Mouse (Mus musculus) cerebellum, adult 2 months (tissue): ENCODE results near the gene Pias1. TPM values are rescaled to one million over a fixed set of nuclear protein-coding genes. Genes with fewer than 3 reads are reported as not detected.
"Not testable (repeated sequence)": the region's sequence is repeated elsewhere in the genome, so short reads cannot be mapped to it uniquely, and the experiment has no call there.

Experiments
- DNase-seq, 2 experiments: peaks; one replicate each; pipeline ENCODE4 v3.0.0; 2021
- H3K27ac ChIP-seq: fragments of 200-500 bp; 2 replicates; pipeline ENCODE4 v1.5.1; 2012; ENCODE audit warnings: low read length, control low read depth, inconsistent platforms; ENCODE audit not compliant: insufficient read depth
- H3K27me3 ChIP-seq: fragments of 200-500 bp; 2 replicates; pipeline ENCODE4 v1.6.1; 2012; ENCODE audit warnings: inconsistent platforms, mild to moderate bottlenecking, low read length, moderate library complexity; ENCODE audit not compliant: control insufficient read depth, insufficient read depth
- H3K4me1 ChIP-seq: fragments of 200-500 bp; 2 replicates; pipeline ENCODE4 v1.6.1; 2011; ENCODE audit warnings: low read length; ENCODE audit not compliant: control insufficient read depth, insufficient read depth
- H3K4me3 ChIP-seq: fragments of 200-500 bp; replicated peaks from 2 replicates; pipeline ENCODE3; 2011; ENCODE audit warnings: mild to moderate bottlenecking, low read depth, low read length, control low read depth; ENCODE audit not compliant: insufficient read depth
- CTCF ChIP-seq: fragments of 200-500 bp; IDR thresholded peaks from 2 replicates; pipeline ENCODE4 v1.5.1; 2011; ENCODE audit warnings: low read depth, mild to moderate bottlenecking, control low read depth, low read length, moderate library complexity, borderline replicate concordance; ENCODE audit not compliant: insufficient read depth
- POLR2A ChIP-seq: fragments of 200-500 bp; IDR thresholded peaks from 2 replicates; pipeline ENCODE4 v1.6.1; 2011; ENCODE audit warnings: low read length, control low read depth, borderline replicate concordance; ENCODE audit not compliant: insufficient read depth
- WGBS: fragments of 180-500 bp; shearing (Covaris S2); methylation state at CpG from one replicate; pipeline ENCODE4 v1.1.7; 2018; 5-methylcytosine and 5-hydroxymethylcytosine counted together
- polyA plus RNA-seq: library from polyadenylated mRNA; depleted of rRNA; stranded (reverse); fragments of >200 nt; gene quantifications from 2 replicates; pipeline ENCODE4 v1.2.3, GENCODE M21; 2012

The Pias1 gene
- polyA plus RNA-seq, 1 experiment: 26.8 TPM

DNA sequence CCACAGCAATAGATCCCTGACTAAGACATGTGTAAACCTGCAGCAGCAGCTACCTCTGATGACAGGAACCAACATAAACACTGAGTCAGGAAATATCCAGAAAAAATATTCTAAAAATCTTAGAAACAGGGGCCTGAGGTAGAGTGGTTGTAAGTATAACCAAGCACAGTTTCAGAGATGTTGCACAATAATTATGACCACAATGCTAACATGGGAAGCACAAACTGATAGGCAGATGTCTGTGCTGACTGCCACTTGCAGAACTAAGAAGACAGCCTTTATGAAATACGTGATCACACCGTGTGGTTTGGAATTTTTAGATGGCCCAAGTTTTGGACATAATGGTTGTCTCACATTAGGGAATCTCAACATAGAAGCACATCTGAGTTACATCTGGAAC, 83.9 kb downstream of the Pias1 start:
- Histone ChIP-seq H3K27me3 (no peaks in the 10 kb centered on the region), H3K4me1 (no peaks in the 10 kb centered on the region), H3K27ac (no peak overlapping the region), H3K4me3 (no peak overlapping the region)
- 97% methylated on average over 2 of the region's 2 CpGs for whole genome bisulfite sequencing
- TF ChIP-seq POLR2A (no peak), CTCF (no peak)
- no peak for DNase-seq

DNA sequence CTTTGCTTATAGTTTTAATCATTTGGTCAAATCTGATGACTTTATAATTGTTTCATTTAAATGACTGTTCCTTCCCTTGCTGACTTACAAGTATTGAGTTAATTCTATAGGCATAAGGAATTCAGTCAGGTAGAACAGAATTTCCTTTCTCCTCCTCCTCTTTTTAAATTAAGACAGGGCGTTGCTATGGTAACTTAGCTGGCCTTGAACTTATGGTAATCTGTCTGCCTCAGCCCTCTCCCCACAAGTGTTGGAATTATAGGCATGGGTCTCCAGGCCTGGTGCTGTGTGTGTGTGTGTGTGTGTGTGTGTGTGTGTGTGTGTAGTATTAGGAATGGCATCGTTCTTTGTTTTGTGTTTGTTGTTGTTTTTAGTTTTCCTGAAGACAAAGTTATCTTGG, 86.0 kb downstream of the Pias1 start:
- WGBS: 94% methylated on average over 2 of the region's 2 CpGs
- TF ChIP-seq POLR2A (no peak), CTCF (no peak)
- H3K27ac ChIP-seq: no peak overlapping the region
- H3K4me1 ChIP-seq: no peaks in the 10 kb centered on the region
- DNase-seq: no peak
- no peak overlapping the region for H3K4me3 ChIP-seq
- no peaks in the 10 kb centered on the region for H3K27me3 ChIP-seq

DNA sequence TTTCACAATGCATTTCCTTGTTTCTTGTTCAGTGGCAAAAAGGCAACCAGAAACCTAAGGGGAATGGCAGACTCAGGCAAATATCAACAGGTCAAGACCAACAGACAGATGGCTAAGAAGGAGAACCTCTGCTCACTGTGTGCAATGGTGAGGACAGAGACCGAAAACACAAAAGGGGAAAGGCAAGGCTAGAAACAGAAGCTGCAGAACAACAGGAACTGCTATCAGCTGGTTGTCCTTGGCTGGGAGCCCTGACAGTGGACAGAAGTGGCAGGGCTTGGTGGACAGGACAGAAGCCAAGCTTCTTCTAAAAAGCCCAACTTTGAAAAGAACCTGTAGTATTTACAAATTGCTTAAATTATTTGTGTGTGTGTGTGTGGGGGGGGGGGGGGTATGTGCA, 93.2 kb downstream of the Pias1 start:
- WGBS: 19% methylated on average over 1 of the region's 1 CpGs
- peak in 1 of 2 experiments; percentile 17 for DNase-seq
- Histone ChIP-seq H3K4me1 (no peaks in the 10 kb centered on the region), H3K27ac (no peak overlapping the region), H3K27me3 (no peaks in the 10 kb centered on the region), H3K4me3 (no peak overlapping the region)
- TF ChIP-seq POLR2A: no peak
- TF ChIP-seq CTCF: no peak

DNA sequence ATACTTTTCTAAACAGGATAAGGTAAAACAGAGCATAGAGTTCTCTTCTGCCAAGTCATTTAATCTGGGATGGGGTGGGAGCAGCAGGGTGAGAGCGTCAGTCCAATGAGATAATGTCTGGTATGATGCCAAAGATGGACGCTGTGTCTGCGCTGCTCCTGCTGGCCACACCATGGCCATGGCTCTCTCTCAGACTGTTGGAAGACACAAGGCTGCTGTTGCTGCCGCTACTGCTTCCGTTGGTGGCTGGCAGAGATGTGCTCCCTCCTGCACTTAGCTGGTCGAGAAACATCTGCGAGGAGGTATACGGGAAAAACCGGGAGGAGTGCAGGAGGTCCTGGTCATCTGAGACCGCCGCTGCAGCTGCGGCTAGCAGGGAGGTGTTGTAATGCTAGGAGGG, 105.9 kb downstream of the Pias1 start:
- 40% methylated on average over 12 of the region's 12 CpGs for WGBS
- H3K27me3 ChIP-seq: no peaks in the 10 kb centered on the region
- H3K27ac ChIP-seq: no peak overlapping the region
- no peak overlapping the region for H3K4me3 ChIP-seq
- no peaks in the 10 kb centered on the region; the same call in 1 of the 2 replicates for H3K4me1 ChIP-seq
- TF ChIP-seq POLR2A (no peak), CTCF (no peak)
- peak; percentile 35 to 62 for DNase-seq

DNA sequence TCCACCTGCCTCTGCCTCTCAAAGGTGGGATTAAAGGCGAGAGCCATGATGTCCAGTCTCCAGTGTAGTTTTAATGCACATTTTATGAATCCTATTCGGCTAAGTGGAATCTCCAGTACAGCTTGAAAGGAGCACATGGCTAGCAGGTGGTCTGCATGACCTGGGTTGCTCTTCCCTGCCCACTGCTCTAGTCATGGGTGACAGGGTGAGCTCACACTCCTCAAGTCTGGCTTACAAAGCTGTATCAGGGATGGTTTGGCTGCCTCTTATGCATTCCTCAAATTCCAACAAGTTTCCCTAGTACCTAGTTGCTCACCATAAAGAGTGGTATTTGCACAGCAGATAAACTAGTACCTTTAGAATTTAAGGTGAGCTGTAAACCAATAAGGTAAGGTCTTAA, 109.9 kb downstream of the Pias1 start:
- no peaks in the 10 kb centered on the region; the same call in 1 of the 2 replicates for H3K4me1 ChIP-seq
- WGBS: 82% methylated on average over 2 of the region's 2 CpGs
- no peaks in the 10 kb centered on the region for H3K27me3 ChIP-seq
- no peak for DNase-seq
- no peak overlapping the region for H3K4me3 ChIP-seq
- H3K27ac ChIP-seq: no peak overlapping the region
- TF ChIP-seq CTCF (no peak), POLR2A (no peak)

DNA sequence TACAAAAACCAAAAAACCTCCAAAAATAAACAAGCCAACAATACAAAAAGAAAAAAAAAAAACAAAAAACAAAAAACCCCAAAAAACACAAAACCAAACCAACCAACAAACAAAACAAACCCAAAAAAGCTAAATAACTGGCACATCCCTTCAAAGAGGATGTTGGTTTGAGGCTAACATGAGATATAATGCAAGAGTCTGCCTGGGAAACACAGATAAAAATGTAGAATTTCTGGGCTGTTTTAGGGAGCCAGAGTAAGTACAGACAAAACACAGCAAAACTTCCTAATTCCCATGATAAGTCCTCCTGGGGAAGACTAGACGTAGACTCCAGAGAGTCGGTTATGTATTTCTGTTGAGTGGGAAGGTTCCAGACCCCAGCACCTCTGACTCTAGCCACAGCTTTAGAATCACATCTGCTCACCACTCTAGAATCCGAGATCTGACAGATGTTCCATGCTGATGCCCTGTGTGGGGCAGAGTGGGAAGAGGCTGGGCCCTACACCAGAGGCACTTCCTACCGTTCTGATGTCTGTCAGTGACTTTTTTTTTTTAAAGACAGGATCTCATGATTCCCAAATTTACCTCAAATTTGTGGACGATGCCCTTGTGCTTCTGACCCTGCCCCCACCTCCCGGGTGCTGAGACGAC, 110.6 kb downstream of the Pias1 start:
- no peak for DNase-seq
- TF ChIP-seq CTCF: no peak
- TF ChIP-seq POLR2A: no peak
- WGBS: 74% methylated on average over 7 of the region's 7 CpGs
- Histone ChIP-seq H3K27ac (no peak overlapping the region), H3K4me3 (no peak overlapping the region), H3K27me3 (no peaks in the 10 kb centered on the region), H3K4me1 (no peaks in the 10 kb centered on the region; the same call in 1 of the 2 replicates)

DNA sequence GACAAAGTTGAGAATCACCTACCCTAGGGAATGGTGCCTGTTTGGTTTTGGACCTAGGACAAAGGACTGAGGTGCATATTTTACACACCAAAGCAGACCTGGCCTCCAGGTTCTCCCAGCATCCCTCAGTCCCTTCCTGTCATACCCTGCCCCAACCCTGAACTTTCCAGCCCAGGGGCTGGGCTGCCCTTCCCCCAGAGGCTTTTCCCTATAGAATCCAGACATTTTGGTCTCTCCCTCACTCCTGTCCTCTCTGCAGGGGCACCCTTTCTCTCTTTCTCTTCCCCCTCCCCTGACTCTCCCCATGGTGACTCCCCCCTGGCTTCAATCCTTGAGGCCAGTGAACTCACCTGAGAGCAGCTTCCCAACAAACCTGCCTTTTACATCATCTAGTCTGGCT, 117.0 kb downstream of the Pias1 start:
- TF ChIP-seq CTCF: no peak
- no peak for TF ChIP-seq POLR2A
- no peak overlapping the region for H3K4me3 ChIP-seq
- no peak overlapping the region for H3K27ac ChIP-seq
- no peaks in the 10 kb centered on the region for H3K4me1 ChIP-seq
- no peaks in the 10 kb centered on the region for H3K27me3 ChIP-seq
- DNase-seq: no peak

DNA sequence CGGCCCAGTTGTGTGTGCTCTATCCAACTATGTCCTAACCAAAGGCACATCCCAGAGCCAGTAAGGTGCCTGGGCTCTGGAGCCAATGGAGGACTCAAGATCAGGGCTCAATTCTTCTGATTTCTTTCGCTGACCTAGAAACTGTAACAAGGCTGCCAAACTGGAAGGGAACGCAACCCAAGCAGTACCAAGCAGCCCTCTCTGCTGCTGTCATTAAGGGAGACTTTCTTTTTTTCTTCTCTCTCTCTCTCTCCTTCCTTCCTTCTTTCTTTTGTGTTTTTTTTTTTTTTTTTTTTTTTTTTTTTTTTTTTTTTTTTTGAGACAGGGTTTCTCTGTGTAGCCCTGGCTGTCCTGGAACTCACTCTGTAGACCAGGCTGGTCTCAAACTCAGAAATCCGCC, 118.5 kb downstream of the Pias1 start:
- DNase-seq, H3K27me3 ChIP-seq, H3K27ac ChIP-seq, H3K4me3 ChIP-seq, H3K4me1 ChIP-seq: not testable (repeated sequence)
- 92% methylated on average over 4 of the region's 4 CpGs for WGBS
